8 mouse cellular contexts compared by ENCODE assay signal in the genomic region with DNA sequence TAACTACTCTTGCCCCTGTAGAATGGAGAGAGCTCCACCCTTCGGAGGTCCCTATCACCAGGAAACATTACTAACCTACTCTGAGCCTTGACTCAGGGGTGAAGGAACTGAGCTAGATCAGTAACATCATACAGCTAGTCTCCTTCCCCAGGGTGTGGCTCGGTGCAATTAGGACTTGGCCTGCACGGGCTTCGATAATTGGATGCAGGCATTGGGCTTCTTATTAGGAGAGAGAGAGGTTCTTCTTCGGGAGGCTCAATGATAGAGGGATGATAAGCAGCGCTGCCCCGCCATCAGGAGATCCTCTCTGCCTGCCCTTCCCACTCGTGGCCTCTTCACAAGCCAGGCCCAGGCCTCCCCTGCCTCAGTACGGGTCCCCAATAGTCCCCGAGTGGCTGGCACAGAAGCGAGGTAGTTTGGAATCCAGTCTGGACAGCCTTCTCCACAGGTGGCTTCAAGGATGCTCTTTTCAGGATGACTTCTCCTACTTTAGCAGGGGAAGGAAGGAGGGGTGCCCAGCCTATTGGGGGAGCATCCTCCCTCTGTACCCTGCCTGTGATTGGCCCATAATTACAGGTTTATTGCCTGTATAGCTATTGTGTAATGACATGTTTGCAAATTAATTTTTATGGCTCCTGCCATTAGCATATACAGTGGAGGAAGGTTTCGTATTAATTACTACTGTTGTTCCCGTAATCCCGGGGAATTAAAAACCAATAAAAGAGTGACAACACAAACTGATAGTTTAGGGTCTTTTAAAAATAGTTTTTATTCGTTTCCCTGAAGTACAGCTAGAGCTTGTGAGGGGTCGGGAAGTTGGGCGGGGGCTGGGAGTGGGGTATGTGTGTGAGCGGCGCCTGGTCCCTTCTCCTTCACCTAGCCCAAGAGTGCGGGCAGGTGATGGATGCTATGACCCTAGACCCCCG.
DNase-seq lines count a peak whose midpoint lies in the region; ATAC-seq and TF ChIP-seq lines count a peak whose summit lies in the region.

No protein-coding gene starts in this region.

- H3K9me3 ChIP-seq in embryonic facial prominence, embryonic 13.5 days = no peaks in the 10 kb centered on the region
- no peaks in the 10 kb centered on the region for H3K9me3 ChIP-seq in limb, embryonic 10.5 days (replicated peaks)
- H3K9me3 ChIP-seq in neural tube, embryonic 15.5 days (replicated peaks) = no peaks in the 10 kb centered on the region

- no peak for DNase-seq in left cerebral cortex, adult 2 months (ENCODE audit: extremely low spot score in 1 of 2, low spot score in 2 of 2)
- no peak for DNase-seq in left cerebral cortex, postnatal 36 days (ENCODE audit: low spot score in 2 of 2)
- DNase-seq in limb, embryonic 10.5 days (ENCODE audit: low spot score) = no peak
- DNase-seq in adrenal gland, postnatal 25 days = no peak
- DNase-seq in thymus, postnatal 0 days (ENCODE audit: low spot score) = no peak
- no peak for DNase-seq in gastrocnemius, postnatal 25 days

- no peak overlapping the region for H3K4me3 ChIP-seq in left cerebral cortex, adult 2 months
- H3K4me3 ChIP-seq in embryonic facial prominence, embryonic 13.5 days = peak overlapping the region; percentile 69; the same call in 1 of the 2 replicates
- peak overlapping the region; percentile 74 for H3K4me3 ChIP-seq in limb, embryonic 10.5 days
- peak overlapping the region; percentile 73 for H3K4me3 ChIP-seq in neural tube, embryonic 15.5 days (replicated peaks)

- peaks cover 45% of the 10 kb centered on the region for H3K27me3 ChIP-seq in embryonic facial prominence, embryonic 13.5 days
- peaks cover 34% of the 10 kb centered on the region for H3K27me3 ChIP-seq in limb, embryonic 10.5 days (ENCODE audit: low read depth, poor library complexity, severe bottlenecking)
- H3K27me3 ChIP-seq in neural tube, embryonic 15.5 days (replicated peaks) = no peaks in the 10 kb centered on the region

- H3K36me3 ChIP-seq in embryonic facial prominence, embryonic 13.5 days = no peaks in the 10 kb centered on the region
- no peaks in the 10 kb centered on the region for H3K36me3 ChIP-seq in limb, embryonic 10.5 days
- H3K36me3 ChIP-seq in neural tube, embryonic 15.5 days = no peaks in the 10 kb centered on the region

- H3K4me2 ChIP-seq in embryonic facial prominence, embryonic 13.5 days = peak overlapping the region; percentile 91
- peak overlapping the region; percentile 93 for H3K4me2 ChIP-seq in neural tube, embryonic 15.5 days

- peak overlapping the region; percentile 97; the same call in 1 of the 2 replicates for H3K27ac ChIP-seq in left cerebral cortex, adult 2 months
- peak overlapping the region; percentile 92 for H3K27ac ChIP-seq in embryonic facial prominence, embryonic 13.5 days
- peak overlapping the region; percentile 91 for H3K27ac ChIP-seq in limb, embryonic 10.5 days
- peak overlapping the region; percentile 99 for H3K27ac ChIP-seq in neural tube, embryonic 15.5 days (replicated peaks)

- intact Hi-C loops in left cerebral cortex, adult 2 months (cut with DNase I) = loop anchor here (5.0 kb wide), 1 partner anchor 119 kb away; no protein-coding TSS in a partner anchor
- intact Hi-C loops in left cerebral cortex, postnatal 36 days (cut with DNase I) = loop anchor here (5.0 kb wide), 1 partner anchor 69 kb away; no protein-coding TSS in a partner anchor

- ATAC-seq in embryonic facial prominence, embryonic 13.5 days (ENCODE audit: insufficient number of reproducible peaks, insufficient read depth, low FRiP score, low TSS enrichment, low read depth) = no peak
- no peak for ATAC-seq in neural tube, embryonic 15.5 days (ENCODE audit: low FRiP score)

- WGBS in embryonic facial prominence, embryonic 13.5 days = 17% methylated on average over 21 of the region's 21 CpGs
- 11% methylated on average over 21 of the region's 21 CpGs for WGBS in limb, embryonic 10.5 days
- 14% methylated on average over 21 of the region's 21 CpGs for WGBS in neural tube, embryonic 15.5 days

- H3K4me1 ChIP-seq in embryonic facial prominence, embryonic 13.5 days = peaks cover 68% of the 10 kb centered on the region
- peaks cover 91% of the 10 kb centered on the region for H3K4me1 ChIP-seq in limb, embryonic 10.5 days
- peaks cover 59% of the 10 kb centered on the region for H3K4me1 ChIP-seq in neural tube, embryonic 15.5 days

- H3K9ac ChIP-seq in embryonic facial prominence, embryonic 13.5 days = peak overlapping the region; percentile 80
- H3K9ac ChIP-seq in neural tube, embryonic 15.5 days (replicated peaks) = peak overlapping the region; percentile 91; the same call in 1 of the 2 replicates

- TF ChIP-seq CTCF in left cerebral cortex, adult 2 months (IDR thresholded peaks at IDR 0.05) = no peak
